Mouse (Mus musculus): Measurements from ENCODE around the gene Kcnj1. TPM values are rescaled to one million over a fixed set of nuclear protein-coding genes. Genes with fewer than 3 reads are reported as not detected.
A peak's percentile ranks its signal among the peaks of the same experiment; 100 is the strongest.

Gene Kcnj1
- polyA plus RNA-seq, 1 experiment from 2014 or later = not detected

GRCm38 (mm10) chr9:32425321-32425720 is 53.0 kb downstream of the Kcnj1 start:
- Histone ChIP-seq H3K9me3 (replicated peaks) (no peaks in the 10 kb centered on the region), H3K4me2 (no peak overlapping the region), H3K4me3 (no peak overlapping the region), H3K36me3 (ENCODE audit: poor library complexity, severe bottlenecking) (no peaks in the 10 kb centered on the region), H3K4me1 (no peaks in the 10 kb centered on the region), H3K27me3 (no peaks in the 10 kb centered on the region), H3K27ac (no peak overlapping the region), H3K9ac (no peak overlapping the region)
- 81% methylated on average over 7 of the region's 7 CpGs for WGBS
- no peak for ATAC-seq

- Histone ChIP-seq H3K4me3 (no peak overlapping the region), H3K4me1 (peaks cover 6% of the 10 kb centered on the region; the same call in 1 of the 2 replicates), H3K4me2 (no peak overlapping the region), H3K9ac (no peak overlapping the region), H3K9me3 (replicated peaks) (no peaks in the 10 kb centered on the region), H3K27me3 (no peaks in the 10 kb centered on the region), H3K27ac (no peak overlapping the region), H3K36me3 (ENCODE audit: poor library complexity, severe bottlenecking) (no peaks in the 10 kb centered on the region)
- no peak for ATAC-seq
- 88% methylated on average over 3 of the region's 3 CpGs for WGBS
Measured at GRCm38 (mm10) chr9:32431061-32431460, 58.8 kb downstream of the Kcnj1 start.

GRCm38 (mm10) chr9:32434241-32435213 is 62.2 kb downstream of the Kcnj1 start:
- 61% methylated on average over 19 of the region's 19 CpGs for WGBS
- no peaks in the 10 kb centered on the region for H3K27me3 ChIP-seq
- 0 out of 2 replicates have a peak, but pooled peaks have one; percentile 36 for ATAC-seq
- no peaks in the 10 kb centered on the region for H3K9me3 ChIP-seq (replicated peaks)
- H3K4me1 ChIP-seq = peaks cover 6% of the 10 kb centered on the region; the same call in 1 of the 2 replicates
- no peak overlapping the region for H3K9ac ChIP-seq
- no peaks in the 10 kb centered on the region for H3K36me3 ChIP-seq (ENCODE audit: poor library complexity, severe bottlenecking)
- H3K4me2 ChIP-seq = no peak overlapping the region
- no peak overlapping the region for H3K4me3 ChIP-seq
- H3K27ac ChIP-seq = no peak overlapping the region

GRCm38 (mm10) chr9:32443115-32443514 is 70.8 kb downstream of the Kcnj1 start:
- no peaks in the 10 kb centered on the region for H3K9me3 ChIP-seq (replicated peaks)
- no peaks in the 10 kb centered on the region for H3K36me3 ChIP-seq (ENCODE audit: poor library complexity, severe bottlenecking)
- no peaks in the 10 kb centered on the region for H3K4me1 ChIP-seq
- H3K27me3 ChIP-seq = no peaks in the 10 kb centered on the region
- 73% methylated on average over 3 of the region's 3 CpGs for WGBS
- H3K27ac ChIP-seq = no peak overlapping the region
- no peak overlapping the region for H3K9ac ChIP-seq
- H3K4me2 ChIP-seq = no peak overlapping the region
- ATAC-seq = no peak
- no peak overlapping the region for H3K4me3 ChIP-seq

GRCm38 (mm10) chr9:32443817-32444216 is 71.5 kb downstream of the Kcnj1 start:
- Histone ChIP-seq H3K9ac (no peak overlapping the region), H3K4me1 (no peaks in the 10 kb centered on the region), H3K36me3 (ENCODE audit: poor library complexity, severe bottlenecking) (no peaks in the 10 kb centered on the region), H3K27ac (no peak overlapping the region), H3K4me2 (no peak overlapping the region), H3K9me3 (replicated peaks) (no peaks in the 10 kb centered on the region), H3K4me3 (no peak overlapping the region), H3K27me3 (no peaks in the 10 kb centered on the region)
- WGBS = 57% methylated on average over 6 of the region's 6 CpGs
- ATAC-seq = no peak

GRCm38 (mm10) chr9:32444453-32445201 is 72.3 kb downstream of the Kcnj1 start:
- H3K27ac ChIP-seq = no peak overlapping the region
- no peak overlapping the region for H3K4me2 ChIP-seq
- no peak for ATAC-seq
- no peaks in the 10 kb centered on the region for H3K36me3 ChIP-seq (ENCODE audit: poor library complexity, severe bottlenecking)
- no peak overlapping the region for H3K4me3 ChIP-seq
- H3K27me3 ChIP-seq = no peaks in the 10 kb centered on the region
- no peaks in the 10 kb centered on the region for H3K4me1 ChIP-seq
- WGBS = 78% methylated on average over 6 of the region's 6 CpGs
- no peak overlapping the region for H3K9ac ChIP-seq
- H3K9me3 ChIP-seq (replicated peaks) = no peaks in the 10 kb centered on the region

- H3K4me1 ChIP-seq = peaks cover 9% of the 10 kb centered on the region; the same call in 1 of the 2 replicates
Measured at GRCm38 (mm10) chr9:32445789-32446188, 73.5 kb downstream of the Kcnj1 start.

GRCm38 (mm10) chr9:32448766-32449165 is 76.5 kb downstream of the Kcnj1 start:
- Histone ChIP-seq H3K9me3 (replicated peaks) (no peaks in the 10 kb centered on the region), H3K36me3 (ENCODE audit: poor library complexity, severe bottlenecking) (no peaks in the 10 kb centered on the region), H3K27me3 (no peaks in the 10 kb centered on the region), H3K27ac (no peak overlapping the region), H3K9ac (no peak overlapping the region), H3K4me3 (no peak overlapping the region), H3K4me1 (peaks cover 9% of the 10 kb centered on the region; the same call in 1 of the 2 replicates), H3K4me2 (no peak overlapping the region)
- WGBS = 80% methylated on average over 5 of the region's 5 CpGs
- no peak for ATAC-seq

More at GRCm38 (mm10) chr9:32445789-32446188, 73.5 kb downstream of the Kcnj1 start:
- no peaks in the 10 kb centered on the region for H3K9me3 ChIP-seq (replicated peaks)
- no peaks in the 10 kb centered on the region for H3K27me3 ChIP-seq
- H3K27ac ChIP-seq = no peak overlapping the region
- H3K4me2 ChIP-seq = no peak overlapping the region
- H3K4me3 ChIP-seq = no peak overlapping the region
- WGBS = 63% methylated on average over 3 of the region's 3 CpGs
- H3K9ac ChIP-seq = no peak overlapping the region
- no peak for ATAC-seq
- H3K36me3 ChIP-seq (ENCODE audit: poor library complexity, severe bottlenecking) = no peaks in the 10 kb centered on the region

Other genes with a start within 250 kb of the Kcnj1 start
- 1.2 and 1.3 TPM in 2 replicates for gene Kcnj5, start 28.1 kb upstream of the Kcnj1 start, polyA plus RNA-seq (2015; fragmentation: Nextera tagmentation; extraction: Ambion mirVana)
- 7.0 TPM in 2 replicates for gene Fli1, start 170.4 kb downstream of the Kcnj1 start, polyA plus RNA-seq (2015; fragmentation: Nextera tagmentation; extraction: Ambion mirVana)